Mouse (Mus musculus) forebrain, embryonic 11.5 days (tissue): Measurements from ENCODE around the gene Spred3. TPM values are rescaled to one million over a fixed set of nuclear protein-coding genes. Genes with fewer than 3 reads are reported as not detected.
A peak's percentile ranks its signal among the peaks of the same experiment; 100 is the strongest.
"Not testable (repeated sequence)": the region's sequence is repeated elsewhere in the genome, so short reads cannot be mapped to it uniquely, and the experiment has no call there.

Source experiments
- ATAC-seq: fragments of 200-750 bp; cut with Nextera tagmentation; replicated peaks from 2 replicates; pipeline ENCODE4 v1.8.0; 2017; ENCODE audit warnings: moderate TSS enrichment; ENCODE audit not compliant: low FRiP score
- DNase-seq: peaks from one replicate; pipeline ENCODE4 v3.0.0-alpha.2; 2017; ENCODE audit warnings: low spot score
- H3K27ac ChIP-seq: fragments of 300-500 bp; sonication (generic); 2 replicates; pipeline ENCODE4 v1.5.1; 2014; ENCODE audit warnings: low read depth, low read length
- H3K27me3 ChIP-seq: fragments of 300-500 bp; sonication (generic); 2 replicates; pipeline ENCODE4 v1.6.1; 2014; ENCODE audit warnings: mild to moderate bottlenecking, low read length, mixed read lengths; ENCODE audit not compliant: control insufficient read depth, insufficient read depth
- H3K36me3 ChIP-seq: fragments of 300-500 bp; sonication (generic); 2 replicates; pipeline ENCODE4 v1.6.1; 2014; ENCODE audit warnings: mild to moderate bottlenecking, low read length, moderate library complexity, mixed read lengths; ENCODE audit not compliant: control insufficient read depth, insufficient read depth
- H3K4me1 ChIP-seq: fragments of 300-500 bp; sonication (generic); replicated peaks from 2 replicates; pipeline ENCODE4 v1.6.1; 2014; ENCODE audit warnings: low read length, mixed read lengths; ENCODE audit not compliant: control insufficient read depth, insufficient read depth
- H3K4me2 ChIP-seq: fragments of 300-500 bp; sonication (generic); 2 replicates; pipeline ENCODE4 v1.6.1; 2014; ENCODE audit warnings: low read depth, mild to moderate bottlenecking, low read length, moderate library complexity, mixed read lengths; ENCODE audit not compliant: severe bottlenecking
- H3K4me3 ChIP-seq: fragments of 300-500 bp; sonication (generic); 2 replicates; pipeline ENCODE4 v1.5.1; 2014; ENCODE audit warnings: low read depth, low read length
- H3K9ac ChIP-seq: fragments of 300-500 bp; sonication (generic); 2 replicates; pipeline ENCODE4 v1.6.1; 2014; ENCODE audit warnings: low read length
- H3K9me3 ChIP-seq: fragments of 300-500 bp; sonication (generic); 2 replicates; pipeline ENCODE4 v1.6.1; 2016; ENCODE audit warnings: low read length, mixed read lengths; ENCODE audit not compliant: control insufficient read depth
- WGBS: fragments of 180-500 bp; shearing (Covaris S2); extraction: QIAGEN DNeasy Blood & Tissue Kit; methylation state at CpG from one replicate; pipeline ENCODE4 v1.1.7; 2014; 5-methylcytosine and 5-hydroxymethylcytosine counted together
- polyA plus RNA-seq: library from polyadenylated mRNA; unstranded; fragments of >200 nt; fragmentation: Nextera tagmentation; extraction: Ambion mirVana; gene quantifications from 2 replicates; pipeline ENCODE4 v1.2.1, GENCODE M21; 2014

Spred3 gene
- polyA plus RNA-seq, 1 experiment from 2014 or later = 7.8 TPM

DNA sequence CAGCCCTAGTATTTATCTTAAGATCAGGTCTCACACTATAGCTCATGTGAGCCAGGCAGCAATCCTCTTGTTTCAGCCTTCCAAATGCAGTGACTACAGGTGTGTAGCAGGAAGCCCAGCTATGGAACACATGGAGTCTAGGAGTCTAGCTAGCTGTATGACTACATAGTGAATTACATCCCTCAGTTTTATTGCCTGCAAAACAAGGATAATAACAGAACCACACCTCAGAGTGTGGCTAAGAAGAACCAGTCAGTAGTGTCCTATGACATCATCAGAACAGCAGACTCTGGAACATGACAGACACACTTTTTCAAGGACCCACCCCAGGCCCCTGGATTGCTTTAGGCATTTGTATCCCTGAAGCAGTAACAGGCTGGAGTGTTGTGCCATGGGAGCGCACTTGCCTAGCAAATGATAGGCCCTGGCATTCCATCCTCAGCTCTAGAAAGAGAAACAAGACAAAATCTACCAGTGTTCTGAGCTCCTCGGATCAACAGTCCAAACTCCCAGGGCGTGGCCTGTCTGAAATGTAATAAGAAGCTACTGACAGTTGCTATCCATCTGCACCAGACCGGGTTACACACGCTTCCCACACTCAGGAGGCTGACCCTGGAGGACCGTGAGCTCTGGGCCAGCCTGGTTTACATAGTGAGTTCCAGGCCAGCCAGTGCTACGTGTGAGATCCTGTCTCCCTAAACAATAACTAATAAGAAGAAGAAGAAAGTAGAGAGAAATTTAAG, 23.4 kb downstream of the Spred3 start:
- Histone ChIP-seq H3K4me2 (no peak overlapping the region), H3K9ac (no peak overlapping the region), H3K27me3 (no peaks in the 10 kb centered on the region), H3K36me3 (no peaks in the 10 kb centered on the region), H3K4me3 (no peak overlapping the region), H3K4me1 (no peaks in the 10 kb centered on the region), H3K9me3 (no peaks in the 10 kb centered on the region), H3K27ac (no peak overlapping the region)
- no peak for ATAC-seq
- WGBS = 90% methylated on average over 7 of the region's 7 CpGs
- no peak for DNase-seq

DNA sequence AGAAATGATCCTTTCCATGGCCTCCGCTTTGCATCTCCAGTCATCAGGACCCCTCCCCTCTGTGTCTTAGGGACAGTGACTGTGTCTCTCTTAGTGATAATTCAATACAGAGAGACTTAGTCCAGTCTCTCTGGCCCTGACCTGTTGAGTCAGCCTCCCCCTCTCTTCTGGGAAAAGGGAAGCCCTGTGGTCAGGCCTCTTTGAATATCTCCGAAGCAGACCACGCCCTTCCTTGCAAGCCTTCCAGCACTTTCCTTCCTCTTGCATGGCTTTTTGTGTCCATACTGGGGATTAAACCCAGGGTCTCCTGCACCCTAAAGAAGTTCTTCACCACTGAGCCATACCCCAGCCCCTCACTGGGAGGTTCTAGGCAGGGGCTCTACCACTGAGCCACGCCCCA, 26.2 kb downstream of the Spred3 start:
- DNase-seq (no peak), ATAC-seq (no peak)
- 91% methylated on average over 4 of the region's 4 CpGs for WGBS

DNA sequence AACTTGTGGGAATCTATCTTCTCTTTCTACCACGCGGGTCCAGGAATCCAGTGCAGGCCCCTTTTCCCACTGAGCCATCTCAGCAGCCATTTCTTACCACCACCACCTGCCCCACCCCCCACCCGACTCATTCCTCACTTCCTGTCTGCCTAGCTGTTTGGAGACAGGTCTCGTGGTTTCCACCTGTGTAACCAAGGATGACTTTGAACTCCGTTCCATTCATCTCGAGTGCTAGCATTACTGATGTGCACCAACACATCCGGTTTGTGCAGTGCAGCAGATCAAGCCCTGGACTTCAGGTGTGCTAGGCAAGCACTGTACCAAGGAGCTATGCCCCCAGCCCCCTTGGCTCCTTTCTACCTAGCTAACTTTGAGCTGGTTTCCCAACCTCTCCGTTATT, 28.8 kb downstream of the Spred3 start:
- ATAC-seq (no peak), DNase-seq (no peak)
- no peak overlapping the region for H3K27ac ChIP-seq
- WGBS = 85% methylated on average over 8 of the region's 8 CpGs
- H3K4me3 ChIP-seq = no peak overlapping the region
- H3K27me3 ChIP-seq = no peaks in the 10 kb centered on the region
- no peaks in the 10 kb centered on the region for H3K9me3 ChIP-seq
- no peaks in the 10 kb centered on the region for H3K4me1 ChIP-seq
- H3K36me3 ChIP-seq = no peaks in the 10 kb centered on the region
- no peak overlapping the region; the same call in 1 of the 2 replicates for H3K9ac ChIP-seq
- no peak overlapping the region for H3K4me2 ChIP-seq

More for the DNA sequence above, 26.2 kb downstream of the Spred3 start:
- Histone ChIP-seq H3K4me1 (no peaks in the 10 kb centered on the region), H3K27me3 (no peaks in the 10 kb centered on the region), H3K4me3 (no peak overlapping the region), H3K27ac (no peak overlapping the region), H3K36me3 (no peaks in the 10 kb centered on the region), H3K9me3 (no peaks in the 10 kb centered on the region), H3K4me2 (no peak overlapping the region), H3K9ac (no peak overlapping the region)

DNA sequence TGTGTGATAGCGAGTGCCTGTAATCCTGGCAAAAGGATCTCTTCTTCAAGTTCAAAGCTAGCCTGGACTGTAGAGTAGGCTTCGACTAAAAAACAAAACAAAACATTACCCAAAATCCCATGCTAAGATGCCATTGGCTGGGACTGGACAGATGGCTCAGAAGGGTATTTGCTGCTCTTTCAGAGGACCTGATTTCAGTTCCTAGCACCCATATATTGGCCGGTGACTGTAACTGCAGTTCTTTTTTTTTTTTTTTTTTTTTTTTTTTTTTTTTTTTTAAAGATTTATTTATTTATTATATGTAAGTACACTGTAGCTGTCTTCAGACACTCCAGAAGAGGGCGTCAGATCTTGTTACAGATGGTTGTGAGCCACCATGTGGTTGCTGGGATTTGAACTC, 31.0 kb downstream of the Spred3 start:
- not testable (repeated sequence) for H3K4me3 ChIP-seq, DNase-seq, H3K9me3 ChIP-seq, H3K27me3 ChIP-seq, H3K9ac ChIP-seq, H3K36me3 ChIP-seq, H3K4me2 ChIP-seq, H3K27ac ChIP-seq, H3K4me1 ChIP-seq, ATAC-seq
- WGBS = 94% methylated on average over 3 of the region's 4 CpGs

DNA sequence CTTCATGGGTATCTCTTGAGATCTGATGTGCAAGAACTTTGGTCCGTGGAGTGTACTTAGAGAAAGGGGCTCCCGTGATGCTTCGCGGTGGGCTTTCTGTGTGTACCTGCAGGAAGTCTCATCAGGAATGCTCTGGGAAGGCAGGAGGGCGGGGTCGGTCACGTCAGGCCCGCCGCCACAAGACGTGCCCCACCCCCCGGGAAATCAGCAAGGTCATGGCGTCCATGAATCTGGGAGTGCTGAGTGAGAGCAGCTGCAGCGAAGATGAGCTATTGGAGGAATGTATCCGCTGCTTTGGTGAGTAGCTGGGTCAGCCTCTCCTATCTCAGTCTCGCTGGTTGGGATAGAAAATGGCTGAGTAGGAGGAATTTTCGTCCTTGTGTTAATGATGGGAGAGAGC, 32.8 kb downstream of the Spred3 start:
- Histone ChIP-seq H3K27ac (no peak overlapping the region), H3K9me3 (no peaks in the 10 kb centered on the region), H3K9ac (no peak overlapping the region), H3K4me2 (no peak overlapping the region), H3K27me3 (peaks cover 2% of the 10 kb centered on the region), H3K36me3 (no peaks in the 10 kb centered on the region), H3K4me1 (no peaks in the 10 kb centered on the region), H3K4me3 (no peak overlapping the region)
- WGBS = 42% methylated on average over 16 of the region's 16 CpGs
- DNase-seq = no peak
- no peak for ATAC-seq

DNA sequence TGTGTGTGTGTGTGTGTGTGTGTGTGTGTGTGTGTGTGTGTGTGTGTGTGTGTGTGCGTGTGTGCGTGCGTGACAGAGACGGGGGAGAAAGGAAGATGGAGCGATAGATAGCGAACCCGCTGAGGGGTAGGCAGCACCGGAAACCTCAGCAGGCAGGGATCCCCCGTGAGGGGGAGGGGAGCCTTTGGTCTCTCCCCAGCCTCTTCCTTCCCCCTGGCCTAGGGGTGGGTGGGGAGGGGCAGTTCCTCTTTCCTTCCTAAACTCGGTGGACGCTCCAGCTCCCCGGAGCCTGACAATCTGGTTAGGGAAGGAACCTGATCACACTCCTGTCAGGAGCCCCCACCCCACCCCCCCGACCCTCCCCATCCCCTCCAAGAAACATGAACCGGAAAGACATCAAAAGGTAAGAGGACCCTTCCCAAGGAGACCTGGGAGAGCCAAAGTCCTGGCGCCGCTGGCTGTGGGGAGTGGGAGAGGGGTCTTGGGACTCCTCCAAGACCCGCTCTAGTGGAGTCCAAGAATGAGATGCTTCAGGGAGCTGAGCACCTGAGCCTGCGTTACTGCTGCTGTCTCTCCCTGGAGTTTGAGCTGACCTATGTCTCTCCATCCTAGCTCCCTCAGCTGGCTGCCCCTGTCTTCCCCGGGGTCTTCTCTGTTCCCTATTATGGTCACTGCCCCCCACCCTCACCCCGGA, 35.4 kb downstream of the Spred3 start, which contains the start of gene Rasgrp4:
Rasgrp4 (plus strand) TSS at position 159 of the 694 bp plus-strand sequence.
- no peaks in the 10 kb centered on the region for H3K36me3 ChIP-seq
- WGBS = under 1% methylated on average over 16 of the region's 20 CpGs
- DNase-seq (peak; percentile 69), ATAC-seq (peak; percentile 46; the same call in 1 of the 2 replicates)
- H3K9me3 ChIP-seq = no peaks in the 10 kb centered on the region
- peak within 1 kb of the TSS; percentile 55 for H3K4me2 ChIP-seq
- H3K9ac ChIP-seq = peak within 1 kb of the TSS; percentile 5; the same call in 1 of the 2 replicates
- no peak within 1 kb of the TSS for H3K27ac ChIP-seq
- H3K4me3 ChIP-seq = peak within 1 kb of the TSS; percentile 20
- H3K27me3 ChIP-seq = peaks cover 2% of the 10 kb centered on the region
- H3K4me1 ChIP-seq = no peaks in the 10 kb centered on the region

DNA sequence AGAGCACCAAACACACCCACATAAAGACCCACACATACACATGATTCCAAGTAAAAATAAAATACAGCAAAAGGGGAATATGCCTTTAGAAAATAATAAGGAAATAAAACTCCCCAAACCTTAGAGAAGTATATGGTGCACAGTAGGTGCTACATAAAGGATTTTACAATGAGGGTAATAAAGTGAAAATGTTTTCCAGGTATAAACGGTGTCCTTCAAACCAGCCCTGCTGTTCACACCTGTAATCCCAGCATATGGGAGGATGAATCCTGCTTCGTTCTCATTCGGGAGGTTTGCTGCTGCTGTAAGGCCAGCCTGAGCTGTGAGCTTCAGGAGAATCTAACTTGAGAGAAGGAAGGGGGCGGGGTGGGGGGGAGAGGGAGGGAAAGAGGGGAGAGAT, 36.0 kb downstream of the Spred3 start:
- Histone ChIP-seq H3K4me1 (no peaks in the 10 kb centered on the region), H3K4me2 (peak overlapping the region; percentile 55), H3K36me3 (no peaks in the 10 kb centered on the region), H3K27ac (no peak overlapping the region), H3K4me3 (peak overlapping the region; percentile 20; the same call in 1 of the 2 replicates), H3K27me3 (peaks cover 2% of the 10 kb centered on the region), H3K9me3 (no peaks in the 10 kb centered on the region), H3K9ac (no peak overlapping the region; the same call in 1 of the 2 replicates)
- WGBS = 6% methylated on average over 4 of the region's 4 CpGs
- no peak for DNase-seq
- ATAC-seq = no peak

DNA sequence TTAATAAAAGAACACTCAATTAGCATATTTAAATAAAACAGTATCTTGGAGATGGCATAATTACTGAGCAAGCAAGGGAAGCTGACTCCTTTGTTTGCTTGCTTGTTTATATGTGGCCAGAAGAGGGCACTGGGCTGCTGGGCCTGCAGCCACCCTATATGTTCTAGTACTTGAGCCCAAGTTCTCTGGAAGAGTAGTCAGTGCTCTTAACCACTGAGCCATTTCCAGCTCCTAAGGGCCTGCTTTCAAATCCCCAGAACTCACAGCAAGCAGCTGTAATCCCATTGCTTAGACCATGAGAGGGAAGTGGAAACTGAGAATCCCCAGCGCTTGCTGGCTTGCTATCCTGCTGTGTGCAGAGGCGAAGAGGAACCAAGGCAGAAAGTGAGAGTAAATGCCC, 41.5 kb downstream of the Spred3 start:
- Histone ChIP-seq H3K4me2 (no peak overlapping the region), H3K9ac (no peak overlapping the region), H3K27ac (no peak overlapping the region), H3K4me1 (peaks cover 6% of the 10 kb centered on the region; the same call in 1 of the 2 replicates), H3K27me3 (no peaks in the 10 kb centered on the region), H3K4me3 (no peak overlapping the region), H3K36me3 (no peaks in the 10 kb centered on the region), H3K9me3 (no peaks in the 10 kb centered on the region)
- no peak for DNase-seq
- ATAC-seq = no peak
- 58% methylated on average over 2 of the region's 2 CpGs for WGBS
